14 mouse cellular contexts compared by ENCODE assay signal in genomic region chr2:94062791-94063190, GRCm38 (mm10).
"Had no signal": no experiment of that assay in that cellular context is flagged by ENCODE, and none has a peak within 500 bp of the region (broad histone marks: within the 10 kb centered on the region; RNA-seq: fewer than 3 reads in every experiment).

No protein-coding gene starts in this region.

- H3K9ac ChIP-seq: lung, embryonic 14.5 days; midbrain, embryonic 12.5 days; midbrain, embryonic 15.5 days; neural tube, embryonic 12.5 days; stomach, embryonic 15.5 days had no signal

- H3K4me1 ChIP-seq: midbrain, embryonic 10.5 days; midbrain, embryonic 12.5 days; midbrain, embryonic 15.5 days; neural tube, embryonic 12.5 days; stomach, embryonic 15.5 days had no signal

- ATAC-seq: midbrain, embryonic 15.5 days had no signal

- H3K36me3 ChIP-seq: midbrain, embryonic 12.5 days; midbrain, embryonic 15.5 days; neural tube, embryonic 12.5 days; stomach, embryonic 15.5 days had no signal

- H3K4me3 ChIP-seq: midbrain, embryonic 10.5 days; midbrain, embryonic 12.5 days; midbrain, embryonic 15.5 days; neural tube, embryonic 12.5 days; stomach, embryonic 15.5 days had no signal

- H3K27me3 ChIP-seq: midbrain, embryonic 12.5 days; midbrain, embryonic 15.5 days; neural tube, embryonic 12.5 days; stomach, embryonic 15.5 days had no signal

- H3K9me3 ChIP-seq: midbrain, embryonic 10.5 days; midbrain, embryonic 12.5 days; midbrain, embryonic 15.5 days; neural tube, embryonic 12.5 days; stomach, embryonic 15.5 days had no signal

- DNase-seq: lung, adult 18-20 months; lung, embryonic 14.5 days; lung, postnatal 10 days; lung, postnatal 4 days; right cerebral cortex, postnatal 14 days; thymus, adult 2 months; thymus, postnatal 25 days; thymus, postnatal 4 days had no signal

- H3K27ac ChIP-seq: midbrain, embryonic 10.5 days; midbrain, embryonic 12.5 days; midbrain, embryonic 15.5 days; neural tube, embryonic 12.5 days; stomach, embryonic 15.5 days; stomach, postnatal 0 days had no signal

- H3K4me2 ChIP-seq: lung, embryonic 14.5 days; midbrain, embryonic 12.5 days; midbrain, embryonic 15.5 days; neural tube, embryonic 12.5 days; stomach, embryonic 15.5 days had no signal
